Mouse (Mus musculus): ENCODE data around the gene Stat4. TPM values are rescaled to one million over a fixed set of nuclear protein-coding genes. Genes with fewer than 3 reads are reported as not detected.

The Stat4 gene
- polyA plus RNA-seq, 1 experiment from 2014 or later = 1.0 TPM

DNA sequence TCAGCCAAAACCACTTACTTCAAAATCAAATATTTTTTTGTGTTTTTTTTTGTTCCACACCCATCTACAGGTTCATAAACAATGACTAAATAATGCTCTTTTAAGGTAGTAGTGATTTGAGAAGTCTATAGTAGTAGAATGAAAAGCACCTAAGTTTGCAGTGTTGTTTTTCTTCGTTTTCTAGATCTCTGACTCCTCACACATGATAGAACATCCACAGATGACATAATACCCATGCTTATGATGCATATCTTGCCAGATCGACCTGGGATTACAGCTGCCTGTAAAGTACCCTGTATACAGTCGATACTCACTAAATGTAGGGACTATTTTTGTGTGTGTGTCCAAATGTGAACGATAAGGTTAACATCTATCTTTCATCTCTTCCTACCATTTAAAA, 69.0 kb downstream of the Stat4 start:
- Histone ChIP-seq H3K9ac (ENCODE audit: low read depth, low read length) (no peak overlapping the region), H3K9me3 (replicated peaks; ENCODE audit: low read length) (no peaks in the 10 kb centered on the region), H3K36me3 (ENCODE audit: insufficient read depth, low read length) (no peaks in the 10 kb centered on the region), H3K4me1 (replicated peaks; ENCODE audit: insufficient read depth, low read length) (no peaks in the 10 kb centered on the region), H3K4me3 (replicated peaks; ENCODE audit: low read depth, low read length) (no peak overlapping the region), H3K4me2 (ENCODE audit: low read length) (no peak overlapping the region), H3K27ac (no peak overlapping the region), H3K27me3 (ENCODE audit: insufficient read depth, low read length) (no peaks in the 10 kb centered on the region)
- no peak for DNase-seq (ENCODE audit: low spot score)
- WGBS = 86% methylated on average over 4 of the region's 4 CpGs
- no peak for ATAC-seq (replicated peaks; ENCODE audit: low FRiP score, low read depth)
- TF ChIP-seq CTCF (IDR thresholded peaks at IDR 0.05; ENCODE audit: low read depth) = no peak

DNA sequence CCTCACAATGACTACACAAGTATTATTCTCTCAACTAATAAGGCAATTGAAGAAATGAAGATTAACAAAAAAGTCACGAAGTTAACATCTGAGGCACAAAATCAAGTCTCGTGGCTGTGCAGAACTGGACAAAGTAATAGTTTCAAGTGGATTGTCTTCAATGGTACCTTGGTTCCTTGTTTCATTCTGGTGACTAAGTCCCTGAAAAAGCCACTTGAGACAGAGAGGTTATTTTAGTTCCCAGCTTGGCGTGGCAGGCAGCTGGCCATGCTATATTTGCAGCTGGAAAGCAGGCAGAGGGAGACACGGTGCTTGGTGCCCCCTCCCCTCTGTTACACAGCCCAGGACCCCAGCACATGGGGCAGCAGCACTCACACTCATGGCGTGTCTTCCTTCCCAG, 70.2 kb downstream of the Stat4 start:
- DNase-seq (ENCODE audit: low spot score) = no peak
- Histone ChIP-seq H3K4me3 (replicated peaks; ENCODE audit: low read depth, low read length) (no peak overlapping the region), H3K4me2 (ENCODE audit: low read length) (no peak overlapping the region), H3K4me1 (replicated peaks; ENCODE audit: insufficient read depth, low read length) (no peaks in the 10 kb centered on the region), H3K36me3 (ENCODE audit: insufficient read depth, low read length) (no peaks in the 10 kb centered on the region), H3K27ac (no peak overlapping the region), H3K9me3 (replicated peaks; ENCODE audit: low read length) (no peaks in the 10 kb centered on the region), H3K27me3 (ENCODE audit: insufficient read depth, low read length) (no peaks in the 10 kb centered on the region), H3K9ac (ENCODE audit: low read depth, low read length) (no peak overlapping the region)
- no peak for ATAC-seq (replicated peaks; ENCODE audit: low FRiP score, low read depth)
- WGBS = 72% methylated on average over 5 of the region's 5 CpGs
- TF ChIP-seq CTCF (IDR thresholded peaks at IDR 0.05; ENCODE audit: low read depth) = no peak

- Histone ChIP-seq H3K36me3 (ENCODE audit: insufficient read depth, low read length) (no peaks in the 10 kb centered on the region), H3K9me3 (replicated peaks; ENCODE audit: low read length) (no peaks in the 10 kb centered on the region), H3K27me3 (ENCODE audit: insufficient read depth, low read length) (no peaks in the 10 kb centered on the region), H3K4me2 (ENCODE audit: low read length) (no peak overlapping the region), H3K9ac (ENCODE audit: low read depth, low read length) (no peak overlapping the region), H3K4me1 (replicated peaks; ENCODE audit: insufficient read depth, low read length) (no peaks in the 10 kb centered on the region), H3K4me3 (replicated peaks; ENCODE audit: low read depth, low read length) (no peak overlapping the region), H3K27ac (no peak overlapping the region)
- 95% methylated on average over 1 of the region's 1 CpGs for WGBS
- ATAC-seq (replicated peaks; ENCODE audit: low FRiP score, low read depth) = no peak
- no peak for TF ChIP-seq CTCF (IDR thresholded peaks at IDR 0.05; ENCODE audit: low read depth)
- DNase-seq (ENCODE audit: low spot score) = no peak
Observed at GRCm38 (mm10) chr1:52066276-52066675, 79.3 kb downstream of the Stat4 start.

- 87% methylated on average over 3 of the region's 3 CpGs for WGBS
- Histone ChIP-seq H3K36me3 (ENCODE audit: insufficient read depth, low read length) (no peaks in the 10 kb centered on the region), H3K4me3 (replicated peaks; ENCODE audit: low read depth, low read length) (no peak overlapping the region), H3K4me2 (ENCODE audit: low read length) (no peak overlapping the region), H3K9ac (ENCODE audit: low read depth, low read length) (no peak overlapping the region), H3K27me3 (ENCODE audit: insufficient read depth, low read length) (no peaks in the 10 kb centered on the region), H3K27ac (no peak overlapping the region), H3K9me3 (replicated peaks; ENCODE audit: low read length) (no peaks in the 10 kb centered on the region), H3K4me1 (replicated peaks; ENCODE audit: insufficient read depth, low read length) (no peaks in the 10 kb centered on the region)
- ATAC-seq (replicated peaks; ENCODE audit: low FRiP score, low read depth) (no peak), DNase-seq (ENCODE audit: low spot score) (no peak)
- no peak for TF ChIP-seq CTCF (IDR thresholded peaks at IDR 0.05; ENCODE audit: low read depth)
Observed at GRCm38 (mm10) chr1:52066694-52067093, 79.7 kb downstream of the Stat4 start.

- Histone ChIP-seq H3K9me3 (replicated peaks; ENCODE audit: low read length) (no peaks in the 10 kb centered on the region), H3K4me3 (replicated peaks; ENCODE audit: low read depth, low read length) (no peak overlapping the region), H3K36me3 (ENCODE audit: insufficient read depth, low read length) (no peaks in the 10 kb centered on the region), H3K4me2 (ENCODE audit: low read length) (no peak overlapping the region), H3K4me1 (replicated peaks; ENCODE audit: insufficient read depth, low read length) (no peaks in the 10 kb centered on the region), H3K27me3 (ENCODE audit: insufficient read depth, low read length) (no peaks in the 10 kb centered on the region), H3K9ac (ENCODE audit: low read depth, low read length) (no peak overlapping the region), H3K27ac (no peak overlapping the region)
- TF ChIP-seq CTCF (IDR thresholded peaks at IDR 0.05; ENCODE audit: low read depth) = no peak
- ATAC-seq (replicated peaks; ENCODE audit: low FRiP score, low read depth) = no peak
- peak; percentile 17 for DNase-seq (ENCODE audit: low spot score)
- 25% methylated on average over 10 of the region's 10 CpGs for whole genome bisulfite sequencing
Observed at GRCm38 (mm10) chr1:52079724-52080367, 92.9 kb downstream of the Stat4 start.

DNA sequence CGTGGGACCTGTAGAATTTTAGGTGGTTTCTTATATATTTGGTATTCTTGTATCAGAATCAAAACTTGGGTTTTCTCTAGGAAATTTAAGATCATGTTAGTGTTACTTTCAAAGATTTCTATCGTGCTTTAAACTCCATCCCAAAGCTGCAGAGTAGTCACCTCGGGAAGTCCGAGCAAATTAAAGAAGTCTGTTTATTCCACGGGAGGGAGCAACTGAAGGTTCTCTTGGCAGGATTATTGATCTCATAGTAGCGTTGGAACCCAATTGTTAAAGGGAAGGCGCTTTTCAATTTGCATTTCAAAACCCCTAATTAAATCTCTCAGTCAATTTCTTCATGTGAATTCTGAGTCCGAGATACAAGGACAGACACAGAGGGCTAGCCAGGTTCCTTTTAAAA, 93.4 kb downstream of the Stat4 start:
- Histone ChIP-seq H3K4me1 (replicated peaks; ENCODE audit: insufficient read depth, low read length) (no peaks in the 10 kb centered on the region), H3K4me2 (ENCODE audit: low read length) (no peak overlapping the region), H3K4me3 (replicated peaks; ENCODE audit: low read depth, low read length) (no peak overlapping the region), H3K36me3 (ENCODE audit: insufficient read depth, low read length) (no peaks in the 10 kb centered on the region), H3K27me3 (ENCODE audit: insufficient read depth, low read length) (no peaks in the 10 kb centered on the region), H3K9ac (ENCODE audit: low read depth, low read length) (no peak overlapping the region), H3K9me3 (replicated peaks; ENCODE audit: low read length) (no peaks in the 10 kb centered on the region), H3K27ac (no peak overlapping the region)
- no peak for ATAC-seq (replicated peaks; ENCODE audit: low FRiP score, low read depth)
- no peak for DNase-seq (ENCODE audit: low spot score)
- TF ChIP-seq CTCF (IDR thresholded peaks at IDR 0.05; ENCODE audit: low read depth) = no peak
- 30% methylated on average over 8 of the region's 8 CpGs for WGBS

DNA sequence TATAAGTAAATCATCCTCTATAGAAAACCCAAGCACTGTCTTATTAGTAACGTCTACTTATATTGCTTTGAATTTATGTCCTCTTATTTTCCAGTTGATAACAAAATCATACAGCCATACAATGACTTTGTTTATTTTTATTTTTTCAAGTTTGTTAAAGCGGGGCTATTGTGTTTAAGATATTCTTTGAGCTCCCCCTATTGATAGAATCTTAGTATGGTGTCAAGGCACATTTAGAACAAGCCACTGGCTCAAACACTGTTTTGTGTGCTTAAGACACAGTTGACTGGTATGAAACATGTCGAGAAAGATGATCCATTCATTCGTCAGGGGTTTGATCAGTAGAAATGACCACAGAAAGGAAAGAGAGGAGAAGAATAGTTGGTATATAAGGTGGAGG, 99.3 kb downstream of the Stat4 start:
- TF ChIP-seq CTCF (IDR thresholded peaks at IDR 0.05; ENCODE audit: low read depth) = peak; percentile 69

More for the DNA sequence above, 99.3 kb downstream of the Stat4 start:
- H3K4me2 ChIP-seq (ENCODE audit: low read length) = no peak overlapping the region
- no peaks in the 10 kb centered on the region for H3K9me3 ChIP-seq (replicated peaks; ENCODE audit: low read length)
- H3K27me3 ChIP-seq (ENCODE audit: insufficient read depth, low read length) = no peaks in the 10 kb centered on the region
- H3K36me3 ChIP-seq (ENCODE audit: insufficient read depth, low read length) = no peaks in the 10 kb centered on the region
- H3K9ac ChIP-seq (ENCODE audit: low read depth, low read length) = no peak overlapping the region
- no peak overlapping the region for H3K4me3 ChIP-seq (replicated peaks; ENCODE audit: low read depth, low read length)
- ATAC-seq (replicated peaks; ENCODE audit: low FRiP score, low read depth) (no peak), DNase-seq (ENCODE audit: low spot score) (peak; percentile 59)
- WGBS = 22% methylated on average over 4 of the region's 4 CpGs
- no peaks in the 10 kb centered on the region for H3K4me1 ChIP-seq (replicated peaks; ENCODE audit: insufficient read depth, low read length)
- H3K27ac ChIP-seq = no peak overlapping the region

Measured in kidney, postnatal 0 days (tissue).